Mouse (Mus musculus): ENCODE results near the gene Lefty1. TPM values are rescaled to one million over a fixed set of nuclear protein-coding genes. Genes with fewer than 3 reads are reported as not detected.

The Lefty1 gene
- polyA plus RNA-seq, 1 experiment, result 53.2 TPM

- Histone ChIP-seq H3K4me1 (ENCODE audit: control insufficient read depth, insufficient read depth, low read length) (peaks cover 2% of the 10 kb centered on the region), H3K36me3 (ENCODE audit: control insufficient read depth, insufficient read depth, low read length, poor library complexity, severe bottlenecking) (0 out of 2 replicates have a peak, but pooled peaks cover 2% of the 10 kb centered on the region), H3K9ac (ENCODE audit: low read depth, poor library complexity, severe bottlenecking) (no peak overlapping the region), H3K9me3 (replicated peaks; ENCODE audit: control insufficient read depth, insufficient read depth, low read length, poor library complexity, severe bottlenecking) (no peaks in the 10 kb centered on the region), H3K27ac (ENCODE audit: insufficient read depth, low read length) (no peak overlapping the region), H3K4me3 (ENCODE audit: low read depth, low read length) (no peak overlapping the region), H3K27me3 (ENCODE audit: control insufficient read depth, insufficient read depth, low read length, poor library complexity, severe bottlenecking) (no peaks in the 10 kb centered on the region)
- TF ChIP-seq POLR2A (IDR thresholded peaks at IDR 0.05; ENCODE audit: insufficient read depth, low read length), result no peak
- peak; percentile 1 for TF ChIP-seq CTCF (IDR thresholded peaks at IDR 0.05; ENCODE audit: low read depth, low read length)
Observed at GRCm38 (mm10) chr1:180901107-180901506, 33.7 kb upstream of the Lefty1 start.

GRCm38 (mm10) chr1:180902915-180903314 is 31.9 kb upstream of the Lefty1 start:
- no peaks in the 10 kb centered on the region for H3K27me3 ChIP-seq (ENCODE audit: control insufficient read depth, insufficient read depth, low read length, poor library complexity, severe bottlenecking)

DNA sequence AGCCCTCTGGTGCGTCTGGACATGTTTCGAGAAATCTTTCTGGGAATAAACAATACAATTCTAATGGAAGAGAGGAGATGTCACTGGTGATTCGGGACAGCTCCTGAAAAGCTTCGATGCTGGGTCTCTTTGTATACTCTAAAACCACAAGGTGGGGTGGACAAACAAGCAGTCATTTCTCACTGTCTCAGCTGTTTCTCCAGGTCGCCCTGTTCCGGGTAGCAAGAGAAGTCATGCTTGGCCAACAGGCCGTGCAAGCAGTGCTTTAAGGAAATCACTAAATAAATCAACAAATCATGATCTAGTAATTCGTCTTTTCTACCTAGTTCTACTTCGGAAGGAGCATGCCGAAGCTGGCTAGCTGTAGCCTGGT is 31.2 kb upstream of the Lefty1 start:
- Histone ChIP-seq H3K36me3 (ENCODE audit: control insufficient read depth, insufficient read depth, low read length, poor library complexity, severe bottlenecking) (peaks cover 22% of the 10 kb centered on the region), H3K27me3 (ENCODE audit: control insufficient read depth, insufficient read depth, low read length, poor library complexity, severe bottlenecking) (no peaks in the 10 kb centered on the region), H3K9ac (ENCODE audit: low read depth, poor library complexity, severe bottlenecking) (peak overlapping the region; percentile 69), H3K27ac (ENCODE audit: insufficient read depth, low read length) (peak overlapping the region; percentile 89), H3K4me3 (ENCODE audit: low read depth, low read length) (peak overlapping the region; percentile 70), H3K9me3 (replicated peaks; ENCODE audit: control insufficient read depth, insufficient read depth, low read length, poor library complexity, severe bottlenecking) (no peaks in the 10 kb centered on the region), H3K4me1 (ENCODE audit: control insufficient read depth, insufficient read depth, low read length) (peaks cover 4% of the 10 kb centered on the region)
- TF ChIP-seq CTCF (IDR thresholded peaks at IDR 0.05; ENCODE audit: low read depth, low read length), result no peak
- no peak for TF ChIP-seq EP300 (IDR thresholded peaks at IDR 0.05; ENCODE audit: insufficient read depth, low read depth, low read length)

More at GRCm38 (mm10) chr1:180902915-180903314, 31.9 kb upstream of the Lefty1 start:
- Histone ChIP-seq H3K4me1 (ENCODE audit: control insufficient read depth, insufficient read depth, low read length) (peaks cover 4% of the 10 kb centered on the region), H3K27ac (ENCODE audit: insufficient read depth, low read length) (peak overlapping the region; percentile 89), H3K9me3 (replicated peaks; ENCODE audit: control insufficient read depth, insufficient read depth, low read length, poor library complexity, severe bottlenecking) (no peaks in the 10 kb centered on the region), H3K36me3 (ENCODE audit: control insufficient read depth, insufficient read depth, low read length, poor library complexity, severe bottlenecking) (peaks cover 18% of the 10 kb centered on the region), H3K4me3 (ENCODE audit: low read depth, low read length) (no peak overlapping the region), H3K9ac (ENCODE audit: low read depth, poor library complexity, severe bottlenecking) (no peak overlapping the region)
- TF ChIP-seq EP300 (IDR thresholded peaks at IDR 0.05; ENCODE audit: insufficient read depth, low read depth, low read length) (peak; percentile 69; the same call in 1 of the 2 replicates), CTCF (IDR thresholded peaks at IDR 0.05; ENCODE audit: low read depth, low read length) (no peak)

- TF ChIP-seq POLR2A (IDR thresholded peaks at IDR 0.05; ENCODE audit: insufficient read depth, low read length) (peak; percentile 28), EP300 (IDR thresholded peaks at IDR 0.05; ENCODE audit: insufficient read depth, low read depth, low read length) (no peak), CTCF (IDR thresholded peaks at IDR 0.05; ENCODE audit: low read depth, low read length) (no peak)
- peak within 1 kb of the TSS; percentile 89 for H3K27ac ChIP-seq (ENCODE audit: insufficient read depth, low read length)
Observed at GRCm38 (mm10) chr1:180904039-180904814, 30.6 kb upstream of the Lefty1 start, which contains the start of gene Pycr2. Gene Pycr2 (plus strand): TSS chr1:180904293.

GRCm38 (mm10) chr1:180904815-180905080 is 30.1 kb upstream of the Lefty1 start:
- Histone ChIP-seq H3K4me3 (ENCODE audit: low read depth, low read length) (peak overlapping the region; percentile 96), H3K9ac (ENCODE audit: low read depth, poor library complexity, severe bottlenecking) (peak overlapping the region; percentile 85), H3K9me3 (replicated peaks; ENCODE audit: control insufficient read depth, insufficient read depth, low read length, poor library complexity, severe bottlenecking) (no peaks in the 10 kb centered on the region), H3K36me3 (ENCODE audit: control insufficient read depth, insufficient read depth, low read length, poor library complexity, severe bottlenecking) (peaks cover 22% of the 10 kb centered on the region), H3K27ac (ENCODE audit: insufficient read depth, low read length) (peak overlapping the region; percentile 17; the same call in 1 of the 2 replicates), H3K27me3 (ENCODE audit: control insufficient read depth, insufficient read depth, low read length, poor library complexity, severe bottlenecking) (no peaks in the 10 kb centered on the region), H3K4me1 (ENCODE audit: control insufficient read depth, insufficient read depth, low read length) (peaks cover 4% of the 10 kb centered on the region)
- TF ChIP-seq CTCF (IDR thresholded peaks at IDR 0.05; ENCODE audit: low read depth, low read length) (no peak), EP300 (IDR thresholded peaks at IDR 0.05; ENCODE audit: insufficient read depth, low read depth, low read length) (no peak), POLR2A (IDR thresholded peaks at IDR 0.05; ENCODE audit: insufficient read depth, low read length) (no peak)

More at GRCm38 (mm10) chr1:180904039-180904814, 30.6 kb upstream of the Lefty1 start, which contains the start of gene Pycr2:
- peaks cover 4% of the 10 kb centered on the region for H3K4me1 ChIP-seq (ENCODE audit: control insufficient read depth, insufficient read depth, low read length)
- H3K36me3 ChIP-seq (ENCODE audit: control insufficient read depth, insufficient read depth, low read length, poor library complexity, severe bottlenecking), result peaks cover 22% of the 10 kb centered on the region
- no peaks in the 10 kb centered on the region for H3K27me3 ChIP-seq (ENCODE audit: control insufficient read depth, insufficient read depth, low read length, poor library complexity, severe bottlenecking)
- H3K9me3 ChIP-seq (replicated peaks; ENCODE audit: control insufficient read depth, insufficient read depth, low read length, poor library complexity, severe bottlenecking), result no peaks in the 10 kb centered on the region
- peak within 1 kb of the TSS; percentile 96 for H3K4me3 ChIP-seq (ENCODE audit: low read depth, low read length)
- H3K9ac ChIP-seq (ENCODE audit: low read depth, poor library complexity, severe bottlenecking), result peak within 1 kb of the TSS; percentile 85

DNA sequence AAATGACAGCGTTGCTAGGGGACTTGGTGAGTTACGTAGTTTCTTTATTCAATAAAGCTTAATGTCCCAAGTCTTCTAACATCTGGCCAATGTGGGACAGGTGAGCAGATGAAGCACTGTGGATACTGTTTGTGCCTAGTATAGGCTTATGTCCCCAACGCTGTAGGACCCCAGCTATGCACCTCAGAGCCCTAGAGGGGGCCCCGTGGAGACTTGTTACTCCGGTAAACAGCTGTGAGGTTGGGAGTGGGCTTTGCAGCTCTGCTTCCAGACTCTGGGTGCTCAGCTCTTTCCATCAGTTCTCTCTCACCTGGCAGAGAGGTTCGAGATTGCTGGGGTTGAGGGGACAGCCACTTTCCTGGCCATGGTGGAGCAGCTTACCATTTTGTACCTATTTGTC is 29.5 kb upstream of the Lefty1 start:
- peaks cover 4% of the 10 kb centered on the region for H3K4me1 ChIP-seq (ENCODE audit: control insufficient read depth, insufficient read depth, low read length)
- TF ChIP-seq CTCF (IDR thresholded peaks at IDR 0.05; ENCODE audit: low read depth, low read length) (no peak), POLR2A (IDR thresholded peaks at IDR 0.05; ENCODE audit: insufficient read depth, low read length) (no peak), EP300 (IDR thresholded peaks at IDR 0.05; ENCODE audit: insufficient read depth, low read depth, low read length) (no peak)
- H3K9ac ChIP-seq (ENCODE audit: low read depth, poor library complexity, severe bottlenecking), result peak overlapping the region; percentile 85
- H3K9me3 ChIP-seq (replicated peaks; ENCODE audit: control insufficient read depth, insufficient read depth, low read length, poor library complexity, severe bottlenecking), result no peaks in the 10 kb centered on the region
- peaks cover 22% of the 10 kb centered on the region for H3K36me3 ChIP-seq (ENCODE audit: control insufficient read depth, insufficient read depth, low read length, poor library complexity, severe bottlenecking)
- H3K27me3 ChIP-seq (ENCODE audit: control insufficient read depth, insufficient read depth, low read length, poor library complexity, severe bottlenecking), result no peaks in the 10 kb centered on the region
- peak overlapping the region; percentile 37 for H3K4me3 ChIP-seq (ENCODE audit: low read depth, low read length)
- no peak overlapping the region for H3K27ac ChIP-seq (ENCODE audit: insufficient read depth, low read length)

Data from ES-Bruce4 (cell line).